Mouse (Mus musculus) cerebellum, adult 2 months (tissue): ENCODE results near the gene Col24a1.

Experiments used
- CTCF ChIP-seq: fragments of 200-500 bp; IDR thresholded peaks from 2 replicates; pipeline ENCODE4 v1.5.1; 2011; ENCODE audit warnings: low read depth, mild to moderate bottlenecking, control low read depth, low read length, moderate library complexity, borderline replicate concordance; ENCODE audit not compliant: insufficient read depth
- POLR2A ChIP-seq: fragments of 200-500 bp; IDR thresholded peaks from 2 replicates; pipeline ENCODE4 v1.6.1; 2011; ENCODE audit warnings: low read length, control low read depth, borderline replicate concordance; ENCODE audit not compliant: insufficient read depth

GRCm38 (mm10) chr3:145462351-145462750 is 170.1 kb downstream of the Col24a1 start:
- TF ChIP-seq CTCF, result no peak
- TF ChIP-seq POLR2A, result no peak
